7 mouse cellular contexts compared by ENCODE assay signal in the genomic region with DNA sequence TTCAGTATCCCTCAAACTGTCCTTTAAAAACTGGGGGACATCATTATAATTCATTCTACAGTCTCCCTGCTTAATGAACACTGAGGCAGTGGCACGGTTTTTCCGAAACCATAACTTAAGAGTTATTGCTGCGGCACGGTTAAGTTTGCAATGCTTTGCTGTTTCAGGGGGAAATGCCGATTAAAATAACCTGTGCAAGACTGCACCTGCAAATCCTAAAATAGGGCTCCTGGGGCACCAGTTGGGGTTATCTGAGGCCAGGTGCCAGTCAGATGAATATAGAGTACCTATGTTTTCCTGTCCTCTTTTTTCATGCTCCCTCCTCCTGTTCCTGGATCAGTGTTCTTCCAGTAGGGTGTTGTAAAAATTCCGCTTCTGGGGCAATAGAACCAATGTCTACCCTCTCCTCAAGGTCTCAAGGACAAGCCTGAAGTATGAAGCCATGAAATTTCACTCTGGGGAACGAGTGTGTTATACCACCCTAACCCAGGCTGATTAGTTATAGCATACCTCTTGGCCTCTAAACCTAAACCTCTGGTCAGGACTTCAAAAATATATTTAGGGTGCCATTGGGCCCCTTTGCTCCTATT. TPM values are rescaled to one million over a fixed set of nuclear protein-coding genes. Genes with fewer than 3 reads are reported as not detected.
DNase-seq lines count a peak whose midpoint lies in the region; ATAC-seq and TF ChIP-seq lines count a peak whose summit lies in the region.

No protein-coding gene starts in this region.

- H3K27ac ChIP-seq in spleen, adult 2 months (ENCODE audit: insufficient read depth, low read length): peak overlapping the region; percentile 72
- no peak overlapping the region for H3K27ac ChIP-seq in forebrain, embryonic 13.5 days
- H3K27ac ChIP-seq in liver, embryonic 13.5 days: peak overlapping the region; percentile 80

- DNase-seq in spleen, adult 2 months (ENCODE audit: low read depth in 1 of 2, low spot score in 2 of 2): no peak
- DNase-seq in spleen, postnatal 14 days (ENCODE audit: low spot score in 2 of 2): no peak
- DNase-seq in liver, embryonic 13.5 days: no peak
- peak; percentile 13 to 24 for DNase-seq in thymus, postnatal 36 days
- DNase-seq in gastrocnemius, adult 18-20 months (ENCODE audit: low spot score): no peak
- DNase-seq in left cerebral cortex, adult 9 months (ENCODE audit: low spot score in 2 of 2): no peak

- H3K9me3 ChIP-seq in forebrain, embryonic 13.5 days (replicated peaks): no peaks in the 10 kb centered on the region
- H3K9me3 ChIP-seq in liver, embryonic 13.5 days (replicated peaks): no peaks in the 10 kb centered on the region

- H3K9ac ChIP-seq in forebrain, embryonic 13.5 days: peak overlapping the region; percentile 52; the same call in 1 of the 2 replicates
- peak overlapping the region; percentile 62 for H3K9ac ChIP-seq in liver, embryonic 13.5 days

- 0 out of 2 replicates have a peak, but pooled peaks have one; percentile 5 for ATAC-seq in forebrain, embryonic 13.5 days
- no peak for ATAC-seq in liver, embryonic 13.5 days (ENCODE audit: low read depth)

- H3K4me1 ChIP-seq in spleen, adult 2 months (ENCODE audit: control insufficient read depth, insufficient read depth, insufficient read length): no peaks in the 10 kb centered on the region; the same call in 1 of the 2 replicates
- peaks cover 35% of the 10 kb centered on the region for H3K4me1 ChIP-seq in forebrain, embryonic 13.5 days
- H3K4me1 ChIP-seq in liver, embryonic 13.5 days (replicated peaks): peaks cover 64% of the 10 kb centered on the region

- 21% methylated on average over 7 of the region's 7 CpGs for WGBS in spleen, adult 2 months
- 72% methylated on average over 7 of the region's 7 CpGs for WGBS in forebrain, embryonic 13.5 days
- WGBS in liver, embryonic 13.5 days (ENCODE audit: insufficient replicate concordance): 54% methylated on average over 7 of the region's 7 CpGs

- TF ChIP-seq POLR2A in spleen, adult 2 months (IDR thresholded peaks at IDR 0.05; ENCODE audit: low read depth, low read length): no peak

- peak overlapping the region; percentile 74 for H3K4me3 ChIP-seq in spleen, adult 2 months (ENCODE audit: extremely low read depth, insufficient read depth, insufficient read length)
- H3K4me3 ChIP-seq in forebrain, embryonic 13.5 days: peak overlapping the region; percentile 78
- H3K4me3 ChIP-seq in liver, embryonic 13.5 days (replicated peaks): peak overlapping the region; percentile 56

- H3K36me3 ChIP-seq in spleen, adult 2 months (ENCODE audit: control insufficient read depth, insufficient read depth, low read length): no peaks in the 10 kb centered on the region
- no peaks in the 10 kb centered on the region for H3K36me3 ChIP-seq in forebrain, embryonic 13.5 days (ENCODE audit: poor library complexity, severe bottlenecking)
- peaks cover 22% of the 10 kb centered on the region for H3K36me3 ChIP-seq in liver, embryonic 13.5 days

- no peak for TF ChIP-seq CTCF in spleen, adult 2 months (IDR thresholded peaks at IDR 0.05; ENCODE audit: extremely low read depth, insufficient read depth, insufficient read length, insufficient replicate concordance)

- peak overlapping the region; percentile 72 for H3K4me2 ChIP-seq in forebrain, embryonic 13.5 days
- peak overlapping the region; percentile 77 for H3K4me2 ChIP-seq in liver, embryonic 13.5 days

- H3K27me3 ChIP-seq in spleen, adult 2 months (ENCODE audit: control insufficient read depth, insufficient read depth, low read length): no peaks in the 10 kb centered on the region
- no peaks in the 10 kb centered on the region for H3K27me3 ChIP-seq in forebrain, embryonic 13.5 days
- H3K27me3 ChIP-seq in liver, embryonic 13.5 days: no peaks in the 10 kb centered on the region

RNA-seq across cellular contexts. Expression of a gene that starts 0.9 kb away (rescaled TPM):
- 4.6 and 5.0 TPM in 2 replicates for polyA plus RNA-seq in spleen, adult 2 months (2012; rRNA removed)
- polyA plus RNA-seq in forebrain, embryonic 13.5 days (2015; fragmentation: Nextera tagmentation; extraction: Ambion mirVana): 40.4 and 40.9 TPM in 2 replicates
- 82.1 and 98.7 TPM in 2 replicates for polyA plus RNA-seq in liver, embryonic 13.5 days (2015; fragmentation: Nextera tagmentation; extraction: Ambion mirVana)
- total RNA-seq in gastrocnemius, adult 18-20 months (2021): under 1 TPM; 0.14 TPM

Comparison
In these comparisons a context has a peak if more than half of its experiments do, and no peak if none do; other contexts are left out.
1. DNase-seq: peak in thymus, postnatal 36 days (2 of 2); none in spleen, adult 2 months (0 of 2), spleen, postnatal 14 days (0 of 2), liver, embryonic 13.5 days (single experiment), gastrocnemius, adult 18-20 months (single experiment) and left cerebral cortex, adult 9 months (0 of 2).
2. Peak in every context shown above with its lines, with median percentiles within 50 percentile points of each other: H3K4me3 ChIP-seq.